Mouse (Mus musculus) hindbrain, postnatal 0 days (tissue): ENCODE data around the gene Kcnq1. TPM values are rescaled to one million over a fixed set of nuclear protein-coding genes. Genes with fewer than 3 reads are reported as not detected.

Experiments
- ATAC-seq: fragments of 200-750 bp; cut with Nextera tagmentation; 2 replicates; pipeline ENCODE4 v1.8.0; 2017; ENCODE audit warnings: mild to moderate bottlenecking, moderate TSS enrichment, moderate library complexity
- DNase-seq: peaks from one replicate; pipeline ENCODE4 v3.0.0-alpha.2; 2015; ENCODE audit warnings: low spot score
- H3K27ac ChIP-seq: fragments of 300-500 bp; sonication (generic); 2 replicates; pipeline ENCODE4 v1.5.1; 2014; ENCODE audit warnings: mild to moderate bottlenecking
- H3K27me3 ChIP-seq: fragments of 300-500 bp; sonication (generic); 2 replicates; pipeline ENCODE4 v1.6.1; 2014; ENCODE audit warnings: low read length, mixed read lengths; ENCODE audit not compliant: insufficient read depth
- H3K36me3 ChIP-seq: fragments of 300-500 bp; sonication (generic); 2 replicates; pipeline ENCODE4 v1.6.1; 2014; ENCODE audit warnings: low read length, mixed read lengths; ENCODE audit not compliant: insufficient read depth
- H3K4me1 ChIP-seq: fragments of 300-500 bp; sonication (generic); 2 replicates; pipeline ENCODE4 v1.6.1; 2014; ENCODE audit warnings: antibody characterized with exemption, low read length, mixed read lengths; ENCODE audit not compliant: insufficient read depth
- H3K4me2 ChIP-seq: fragments of 300-500 bp; sonication (generic); 2 replicates; pipeline ENCODE4 v1.6.1; 2014; ENCODE audit warnings: low read depth, mild to moderate bottlenecking, low read length, moderate library complexity, mixed read lengths
- H3K4me3 ChIP-seq: fragments of 300-500 bp; sonication (generic); 2 replicates; pipeline ENCODE4 v1.5.1; 2014; ENCODE audit warnings: low read length
- H3K9ac ChIP-seq: fragments of 300-500 bp; sonication (generic); replicated peaks from 2 replicates; pipeline ENCODE4 v1.6.1; 2014; ENCODE audit warnings: mild to moderate bottlenecking, low read length, moderate library complexity, mixed read lengths
- H3K9me3 ChIP-seq: fragments of 300-500 bp; sonication (generic); 2 replicates; pipeline ENCODE4 v1.6.1; 2016; ENCODE audit warnings: low read length, mixed read lengths
- CTCF ChIP-seq: IDR thresholded peaks from 2 replicates; pipeline ENCODE4 v1.5.1; 2016; ENCODE audit warnings: antibody characterized with exemption, control low read depth, low read depth
- WGBS: fragments of 180-500 bp; shearing (Covaris S2); extraction: QIAGEN DNeasy Blood & Tissue Kit; methylation state at CpG from one replicate; pipeline ENCODE4 v1.1.7; 2014; 5-methylcytosine and 5-hydroxymethylcytosine counted together
- polyA plus RNA-seq: library from polyadenylated mRNA; unstranded; fragments of >200 nt; fragmentation: Nextera tagmentation; extraction: Ambion mirVana; gene quantifications from 2 replicates; pipeline ENCODE4 v1.2.1, GENCODE M21; 2015
- total RNA-seq: library from RNA; depleted of rRNA; stranded (reverse); fragments of >200 nt; gene quantifications from 2 replicates; pipeline ENCODE4 v1.2.3, GENCODE M21; 2014

Kcnq1 gene
- total and polyA plus RNA-seq, 2 experiments from 2014 or later, result 1.4 to 1.9 TPM

- H3K4me2 ChIP-seq, result no peak overlapping the region
- no peak overlapping the region for H3K9ac ChIP-seq
- DNase-seq, result peak; percentile 82
- peak; percentile 34; the same call in 1 of the 2 replicates for ATAC-seq
- H3K4me3 ChIP-seq, result no peak overlapping the region
- 24% methylated on average over 6 of the region's 6 CpGs for WGBS
- H3K4me1 ChIP-seq, result peaks cover 18% of the 10 kb centered on the region
- no peaks in the 10 kb centered on the region for H3K9me3 ChIP-seq
- H3K27ac ChIP-seq, result peak overlapping the region; percentile 62; the same call in 1 of the 2 replicates
- H3K27me3 ChIP-seq, result no peaks in the 10 kb centered on the region
- peaks cover 48% of the 10 kb centered on the region for H3K36me3 ChIP-seq
- no peak for TF ChIP-seq CTCF
Measured at GRCm38 (mm10) chr7:143064226-143064625, 41.9 kb upstream of the Kcnq1 start.

GRCm38 (mm10) chr7:143065692-143066091 lies 40.5 kb upstream of the Kcnq1 start:
- no peak for TF ChIP-seq CTCF
- peaks cover 48% of the 10 kb centered on the region for H3K36me3 ChIP-seq

GRCm38 (mm10) chr7:143067469-143067868 lies 38.7 kb upstream of the Kcnq1 start:
- Histone ChIP-seq H3K4me2 (no peak overlapping the region), H3K9ac (no peak overlapping the region), H3K27ac (peak overlapping the region; percentile 92; the same call in 1 of the 2 replicates), H3K4me3 (no peak overlapping the region), H3K27me3 (no peaks in the 10 kb centered on the region), H3K9me3 (no peaks in the 10 kb centered on the region), H3K36me3 (peaks cover 48% of the 10 kb centered on the region), H3K4me1 (peaks cover 19% of the 10 kb centered on the region)
- 54% methylated on average over 2 of the region's 2 CpGs for WGBS
- TF ChIP-seq CTCF, result no peak
- DNase-seq (no peak), ATAC-seq (no peak)

More at GRCm38 (mm10) chr7:143065692-143066091, 40.5 kb upstream of the Kcnq1 start:
- DNase-seq (no peak), ATAC-seq (no peak)
- WGBS, result 97% methylated on average over 2 of the region's 2 CpGs
- Histone ChIP-seq H3K4me2 (no peak overlapping the region), H3K9ac (no peak overlapping the region), H3K4me1 (peaks cover 16% of the 10 kb centered on the region), H3K27ac (no peak overlapping the region), H3K9me3 (no peaks in the 10 kb centered on the region), H3K27me3 (no peaks in the 10 kb centered on the region), H3K4me3 (no peak overlapping the region)

GRCm38 (mm10) chr7:143067897-143068296 lies 38.3 kb upstream of the Kcnq1 start:
- peak overlapping the region; percentile 51 for H3K4me2 ChIP-seq
- TF ChIP-seq CTCF, result no peak
- H3K4me3 ChIP-seq, result no peak overlapping the region
- ATAC-seq (no peak), DNase-seq (peak; percentile 18)
- H3K9ac ChIP-seq, result peak overlapping the region; percentile 34; the same call in 1 of the 2 replicates
- peaks cover 46% of the 10 kb centered on the region for H3K36me3 ChIP-seq
- H3K27me3 ChIP-seq, result no peaks in the 10 kb centered on the region
- 72% methylated on average over 3 of the region's 3 CpGs for WGBS
- no peaks in the 10 kb centered on the region for H3K9me3 ChIP-seq
- H3K4me1 ChIP-seq, result peaks cover 19% of the 10 kb centered on the region
- peak overlapping the region; percentile 92 for H3K27ac ChIP-seq

GRCm38 (mm10) chr7:143068316-143068881 lies 37.8 kb upstream of the Kcnq1 start:
- WGBS, result 35% methylated on average over 13 of the region's 13 CpGs
- Histone ChIP-seq H3K27me3 (no peaks in the 10 kb centered on the region), H3K36me3 (peaks cover 41% of the 10 kb centered on the region), H3K4me3 (peak overlapping the region; percentile 87), H3K4me2 (peak overlapping the region; percentile 51), H3K9me3 (no peaks in the 10 kb centered on the region), H3K4me1 (peaks cover 19% of the 10 kb centered on the region), H3K27ac (peak overlapping the region; percentile 92), H3K9ac (peak overlapping the region; percentile 34; the same call in 1 of the 2 replicates)
- TF ChIP-seq CTCF, result peak; percentile 38; the same call in 1 of the 2 replicates
- ATAC-seq, result no peak
- peak; percentile 70 for DNase-seq

GRCm38 (mm10) chr7:143068882-143069591 lies 37.1 kb upstream of the Kcnq1 start, which contains the start of gene Tssc4:
Gene Tssc4 (plus strand): TSS chr7:143069249.
- TF ChIP-seq CTCF, result 0 out of 2 replicates have a peak, but pooled peaks have one; percentile 1
- H3K36me3 ChIP-seq, result peaks cover 34% of the 10 kb centered on the region
- peaks cover 19% of the 10 kb centered on the region for H3K4me1 ChIP-seq
- H3K4me2 ChIP-seq, result peak within 1 kb of the TSS; percentile 99
- peak within 1 kb of the TSS; percentile 90 for H3K9ac ChIP-seq
- ATAC-seq (peak; percentile 96), DNase-seq (peak; percentile 100)
- no peaks in the 10 kb centered on the region for H3K27me3 ChIP-seq
- no peaks in the 10 kb centered on the region for H3K9me3 ChIP-seq
- WGBS, result under 1% methylated on average over 51 of the region's 51 CpGs
- H3K27ac ChIP-seq, result peak within 1 kb of the TSS; percentile 92
- peak within 1 kb of the TSS; percentile 87 for H3K4me3 ChIP-seq
